Mouse (Mus musculus): ENCODE data around the gene Esr1. TPM values are rescaled to one million over a fixed set of nuclear protein-coding genes. Genes with fewer than 3 reads are reported as not detected.

Esr1 gene
- polyA plus RNA-seq, 1 experiment: 0.40 TPM

DNA sequence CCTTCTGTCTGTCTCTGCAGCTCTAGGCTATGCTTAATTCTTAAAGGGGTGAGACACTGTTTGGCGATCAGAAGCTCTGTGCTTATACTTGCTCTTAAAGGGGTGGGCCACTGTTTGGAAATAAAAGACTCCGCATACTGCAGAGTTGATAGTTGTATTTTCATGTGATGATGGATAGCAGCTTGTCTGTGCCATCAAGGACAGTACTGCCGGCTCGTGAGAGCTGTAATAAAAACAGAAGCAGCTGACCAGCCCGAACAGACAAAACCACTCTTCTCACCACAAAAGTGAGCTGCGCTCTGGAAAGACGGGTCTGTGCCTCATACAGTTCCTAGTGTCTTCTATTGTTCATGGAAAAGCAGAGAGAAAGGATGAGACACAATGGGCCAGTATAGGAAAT is 359.8 kb downstream of the Esr1 start:
- H3K79me3 ChIP-seq (ENCODE audit: low read depth): no peaks in the 10 kb centered on the region
- H3K79me2 ChIP-seq (ENCODE audit: control insufficient read depth, insufficient read depth): no peaks in the 10 kb centered on the region
- H3K27me3 ChIP-seq (ENCODE audit: control insufficient read depth, insufficient read depth, insufficient read length): no peaks in the 10 kb centered on the region
- no peak overlapping the region for H3ac ChIP-seq (ENCODE audit: control insufficient read depth, insufficient read length, low read depth)
- no peak overlapping the region for H3K4me3 ChIP-seq (ENCODE audit: insufficient read depth, poor library complexity, severe bottlenecking)
- no peak for TF ChIP-seq CEBPB (IDR thresholded peaks at IDR 0.05; ENCODE audit: low read depth)
- TF ChIP-seq MYOD1 (IDR thresholded peaks at IDR 0.05; ENCODE audit: control insufficient read depth, insufficient read length, low read depth): no peak
- TF ChIP-seq MYOG (IDR thresholded peaks at IDR 0.05; ENCODE audit: control insufficient read depth, extremely low read depth, insufficient read length): no peak
- no peak for TF ChIP-seq CTCF (IDR thresholded peaks at IDR 0.05; ENCODE audit: control insufficient read depth, insufficient read depth, insufficient read length)
- TF ChIP-seq USF1 (IDR thresholded peaks at IDR 0.05; ENCODE audit: low read depth): no peak
- TF ChIP-seq MAX (IDR thresholded peaks at IDR 0.05): no peak
- TF ChIP-seq FOSL1 (IDR thresholded peaks at IDR 0.05; ENCODE audit: insufficient read depth, low read length, poor library complexity, severe bottlenecking): no peak
- no peaks in the 10 kb centered on the region for H3K36me3 ChIP-seq (ENCODE audit: control insufficient read depth, insufficient read depth)

- H3ac ChIP-seq (ENCODE audit: control insufficient read depth, insufficient read length, low read depth): no peak overlapping the region
- no peak overlapping the region for H3K4me3 ChIP-seq (ENCODE audit: insufficient read depth, poor library complexity, severe bottlenecking)
- H3K79me3 ChIP-seq (ENCODE audit: low read depth): no peaks in the 10 kb centered on the region
- no peaks in the 10 kb centered on the region for H3K36me3 ChIP-seq (ENCODE audit: control insufficient read depth, insufficient read depth)
- TF ChIP-seq FOSL1 (IDR thresholded peaks at IDR 0.05; ENCODE audit: insufficient read depth, low read length, poor library complexity, severe bottlenecking) (no peak), MYOG (IDR thresholded peaks at IDR 0.05; ENCODE audit: control insufficient read depth, extremely low read depth, insufficient read length) (no peak), MAX (IDR thresholded peaks at IDR 0.05) (no peak), CTCF (IDR thresholded peaks at IDR 0.05; ENCODE audit: control insufficient read depth, insufficient read depth, insufficient read length) (no peak), MYOD1 (IDR thresholded peaks at IDR 0.05; ENCODE audit: control insufficient read depth, insufficient read length, low read depth) (no peak), CEBPB (IDR thresholded peaks at IDR 0.05; ENCODE audit: low read depth) (no peak), USF1 (IDR thresholded peaks at IDR 0.05; ENCODE audit: low read depth) (no peak)
- no peaks in the 10 kb centered on the region for H3K79me2 ChIP-seq (ENCODE audit: control insufficient read depth, insufficient read depth)
- H3K27me3 ChIP-seq (ENCODE audit: control insufficient read depth, insufficient read depth, insufficient read length): no peaks in the 10 kb centered on the region
These were observed 360.2 kb downstream of the Esr1 start for GRCm38 (mm10) chr10:4971586-4971985.

GRCm38 (mm10) chr10:4972026-4972425 is 360.6 kb downstream of the Esr1 start:
- no peak overlapping the region for H3ac ChIP-seq (ENCODE audit: control insufficient read depth, insufficient read length, low read depth)
- no peaks in the 10 kb centered on the region for H3K79me3 ChIP-seq (ENCODE audit: low read depth)
- TF ChIP-seq CTCF (IDR thresholded peaks at IDR 0.05; ENCODE audit: control insufficient read depth, insufficient read depth, insufficient read length) (no peak), MYOG (IDR thresholded peaks at IDR 0.05; ENCODE audit: control insufficient read depth, extremely low read depth, insufficient read length) (no peak), MAX (IDR thresholded peaks at IDR 0.05) (no peak), FOSL1 (IDR thresholded peaks at IDR 0.05; ENCODE audit: insufficient read depth, low read length, poor library complexity, severe bottlenecking) (no peak), USF1 (IDR thresholded peaks at IDR 0.05; ENCODE audit: low read depth) (no peak), CEBPB (IDR thresholded peaks at IDR 0.05; ENCODE audit: low read depth) (no peak), MYOD1 (IDR thresholded peaks at IDR 0.05; ENCODE audit: control insufficient read depth, insufficient read length, low read depth) (no peak)
- no peaks in the 10 kb centered on the region for H3K36me3 ChIP-seq (ENCODE audit: control insufficient read depth, insufficient read depth)
- no peaks in the 10 kb centered on the region for H3K79me2 ChIP-seq (ENCODE audit: control insufficient read depth, insufficient read depth)
- no peaks in the 10 kb centered on the region for H3K27me3 ChIP-seq (ENCODE audit: control insufficient read depth, insufficient read depth, insufficient read length)
- H3K4me3 ChIP-seq (ENCODE audit: insufficient read depth, poor library complexity, severe bottlenecking): no peak overlapping the region

DNA sequence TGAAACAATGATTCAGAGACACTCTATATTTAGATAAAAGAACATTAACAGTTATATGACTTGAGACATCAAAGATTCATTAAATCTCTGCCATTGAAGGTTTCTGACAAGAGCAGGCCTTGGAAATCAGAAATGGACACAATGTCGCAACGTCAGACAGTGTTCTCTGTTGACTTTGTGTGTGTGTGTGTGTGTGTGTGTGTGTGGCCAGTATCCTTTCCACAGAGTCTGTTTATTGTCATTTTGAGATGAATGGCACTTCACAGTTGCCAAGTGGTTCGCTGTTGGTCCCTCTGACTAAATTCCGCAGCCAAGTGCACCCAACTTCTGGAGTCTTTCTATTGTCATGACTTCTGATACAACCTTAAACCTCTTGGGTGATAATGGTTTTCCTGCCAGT is 362.9 kb downstream of the Esr1 start:
- no peaks in the 10 kb centered on the region for H3K79me2 ChIP-seq (ENCODE audit: control insufficient read depth, insufficient read depth)
- no peaks in the 10 kb centered on the region for H3K27me3 ChIP-seq (ENCODE audit: control insufficient read depth, insufficient read depth, insufficient read length)
- TF ChIP-seq USF1 (IDR thresholded peaks at IDR 0.05; ENCODE audit: low read depth): no peak
- no peak for TF ChIP-seq MYOG (IDR thresholded peaks at IDR 0.05; ENCODE audit: control insufficient read depth, extremely low read depth, insufficient read length)
- H3K4me3 ChIP-seq (ENCODE audit: insufficient read depth, poor library complexity, severe bottlenecking): no peak overlapping the region
- H3K36me3 ChIP-seq (ENCODE audit: control insufficient read depth, insufficient read depth): no peaks in the 10 kb centered on the region
- no peak overlapping the region for H3ac ChIP-seq (ENCODE audit: control insufficient read depth, insufficient read length, low read depth)
- H3K79me3 ChIP-seq (ENCODE audit: low read depth): no peaks in the 10 kb centered on the region

- Histone ChIP-seq H3K79me3 (ENCODE audit: low read depth) (no peaks in the 10 kb centered on the region), H3K27me3 (ENCODE audit: control insufficient read depth, insufficient read depth, insufficient read length) (no peaks in the 10 kb centered on the region), H3ac (ENCODE audit: control insufficient read depth, insufficient read length, low read depth) (no peak overlapping the region), H3K79me2 (ENCODE audit: control insufficient read depth, insufficient read depth) (no peaks in the 10 kb centered on the region), H3K4me3 (ENCODE audit: insufficient read depth, poor library complexity, severe bottlenecking) (no peak overlapping the region), H3K36me3 (ENCODE audit: control insufficient read depth, insufficient read depth) (no peaks in the 10 kb centered on the region)
- TF ChIP-seq MYOD1 (IDR thresholded peaks at IDR 0.05; ENCODE audit: control insufficient read depth, insufficient read length, low read depth): no peak
- no peak for TF ChIP-seq CEBPB (IDR thresholded peaks at IDR 0.05; ENCODE audit: low read depth)
- TF ChIP-seq MAX (IDR thresholded peaks at IDR 0.05): no peak
- TF ChIP-seq CTCF (IDR thresholded peaks at IDR 0.05; ENCODE audit: control insufficient read depth, insufficient read depth, insufficient read length): no peak
- no peak for TF ChIP-seq MYOG (IDR thresholded peaks at IDR 0.05; ENCODE audit: control insufficient read depth, extremely low read depth, insufficient read length)
- TF ChIP-seq USF1 (IDR thresholded peaks at IDR 0.05; ENCODE audit: low read depth): no peak
- TF ChIP-seq FOSL1 (IDR thresholded peaks at IDR 0.05; ENCODE audit: insufficient read depth, low read length, poor library complexity, severe bottlenecking): no peak
These were observed 365.2 kb downstream of the Esr1 start for GRCm38 (mm10) chr10:4976557-4976956.

GRCm38 (mm10) chr10:4977374-4977773 is 366.0 kb downstream of the Esr1 start:
- no peaks in the 10 kb centered on the region for H3K27me3 ChIP-seq (ENCODE audit: control insufficient read depth, insufficient read depth, insufficient read length)
- no peak for TF ChIP-seq USF1 (IDR thresholded peaks at IDR 0.05; ENCODE audit: low read depth)
- TF ChIP-seq FOSL1 (IDR thresholded peaks at IDR 0.05; ENCODE audit: insufficient read depth, low read length, poor library complexity, severe bottlenecking): no peak
- no peak for TF ChIP-seq MAX (IDR thresholded peaks at IDR 0.05)
- TF ChIP-seq CTCF (IDR thresholded peaks at IDR 0.05; ENCODE audit: control insufficient read depth, insufficient read depth, insufficient read length): no peak
- H3K36me3 ChIP-seq (ENCODE audit: control insufficient read depth, insufficient read depth): no peaks in the 10 kb centered on the region
- no peak overlapping the region for H3ac ChIP-seq (ENCODE audit: control insufficient read depth, insufficient read length, low read depth)
- no peaks in the 10 kb centered on the region for H3K79me2 ChIP-seq (ENCODE audit: control insufficient read depth, insufficient read depth)
- H3K4me3 ChIP-seq (ENCODE audit: insufficient read depth, poor library complexity, severe bottlenecking): no peak overlapping the region
- no peaks in the 10 kb centered on the region for H3K79me3 ChIP-seq (ENCODE audit: low read depth)
